Mouse (Mus musculus) liver, adult 2 months (tissue): ENCODE measurements around the gene Fam83f.

Experiments used
- CTCF ChIP-seq: fragments of 200-500 bp; IDR thresholded peaks from 2 replicates; pipeline ENCODE4 v1.5.1; 2011; ENCODE audit warnings: low read depth, low read length, control low read depth
- POLR2A ChIP-seq: fragments of 200-500 bp; IDR thresholded peaks from 2 replicates; pipeline ENCODE4 v1.6.1; 2011; ENCODE audit warnings: low read length, control low read depth; ENCODE audit not compliant: insufficient read depth; ENCODE audit errors: extremely low read depth

DNA sequence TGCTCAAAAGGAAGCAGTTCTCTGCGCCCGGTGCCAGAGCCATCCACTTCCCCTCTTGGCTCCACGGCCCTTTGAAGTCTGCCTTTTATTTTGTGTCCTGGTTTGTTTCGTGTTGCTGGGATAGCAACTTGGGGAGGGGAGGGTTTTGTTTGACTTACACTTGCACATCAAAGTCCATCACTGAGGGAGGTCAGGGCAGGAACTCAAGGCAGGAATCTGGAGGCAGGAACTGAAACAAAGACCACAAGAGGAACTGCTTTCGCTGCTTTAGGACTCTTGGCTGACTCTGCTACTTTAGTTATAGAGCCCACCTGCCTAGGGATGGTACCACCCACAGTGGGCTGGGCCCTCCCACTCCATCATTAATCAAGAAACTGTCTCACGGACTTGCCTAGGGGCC, 45.2 kb upstream of the Fam83f start:
- no peak for TF ChIP-seq CTCF
- TF ChIP-seq POLR2A = no peak
